8 mouse cellular contexts compared by ENCODE assay signal in genomic region chr8:124316466-124317136, GRCm38 (mm10).
DNase-seq lines count a peak whose midpoint lies in the region; ATAC-seq and TF ChIP-seq lines count a peak whose summit lies in the region.

No protein-coding gene starts in this region.

- no peak for TF ChIP-seq CTCF in kidney, postnatal 0 days (IDR thresholded peaks at IDR 0.05; ENCODE audit: low read depth)

- WGBS in liver, embryonic 12.5 days (ENCODE audit: insufficient replicate concordance): 54% methylated on average over 12 of the region's 12 CpGs
- 51% methylated on average over 12 of the region's 12 CpGs for WGBS in kidney, postnatal 0 days

- no peaks in the 10 kb centered on the region for H3K9me3 ChIP-seq in liver, embryonic 12.5 days (replicated peaks)
- H3K9me3 ChIP-seq in kidney, postnatal 0 days (replicated peaks; ENCODE audit: low read length): no peaks in the 10 kb centered on the region

- H3K27ac ChIP-seq in liver, embryonic 12.5 days: 0 out of 2 replicates have a peak overlapping the region, but pooled peaks have one; percentile 33
- peak overlapping the region; percentile 50 for H3K27ac ChIP-seq in kidney, postnatal 0 days

- H3K36me3 ChIP-seq in liver, embryonic 12.5 days: 0 out of 2 replicates have a peak, but pooled peaks cover 3% of the 10 kb centered on the region
- no peaks in the 10 kb centered on the region; the same call in 1 of the 2 replicates for H3K36me3 ChIP-seq in kidney, postnatal 0 days (ENCODE audit: insufficient read depth, low read length)

- no peak overlapping the region for H3K4me2 ChIP-seq in liver, embryonic 12.5 days
- no peak overlapping the region for H3K4me2 ChIP-seq in kidney, postnatal 0 days (ENCODE audit: low read length)

- no peak overlapping the region for H3K9ac ChIP-seq in liver, embryonic 12.5 days
- H3K9ac ChIP-seq in kidney, postnatal 0 days (ENCODE audit: low read depth, low read length): 0 out of 2 replicates have a peak overlapping the region, but pooled peaks have one; percentile 27

- ATAC-seq in liver, embryonic 12.5 days: no peak
- no peak for ATAC-seq in kidney, postnatal 0 days (replicated peaks; ENCODE audit: low FRiP score, low read depth)

- no peaks in the 10 kb centered on the region for H3K27me3 ChIP-seq in liver, embryonic 12.5 days (replicated peaks)
- H3K27me3 ChIP-seq in kidney, postnatal 0 days (ENCODE audit: insufficient read depth, low read length): no peaks in the 10 kb centered on the region

- H3K4me3 ChIP-seq in liver, embryonic 12.5 days: no peak overlapping the region
- no peak overlapping the region for H3K4me3 ChIP-seq in kidney, postnatal 0 days (replicated peaks; ENCODE audit: low read depth, low read length)

- DNase-seq in liver: no peak
- peak; percentile 87 for DNase-seq in cerebellum, adult 8-10 months
- DNase-seq in heart, adult 9 months (ENCODE audit: low spot score in 2 of 2): peak; percentile 80 to 82
- peak; percentile 21 for DNase-seq in kidney, postnatal 0 days (ENCODE audit: low spot score)
- peak; percentile 18 for DNase-seq in naive thymus-derived CD4-positive, alpha-beta T cell, adult 2 months (ENCODE audit: low read depth)
- no peak for DNase-seq in spleen, postnatal 14 days (ENCODE audit: low spot score in 2 of 2)
- no peak for DNase-seq in embryo, embryonic 10.5 days (ENCODE audit: low spot score)

- H3K4me1 ChIP-seq in liver, embryonic 12.5 days: peaks cover 71% of the 10 kb centered on the region
- peaks cover 5% of the 10 kb centered on the region; the same call in 1 of the 2 replicates for H3K4me1 ChIP-seq in kidney, postnatal 0 days (replicated peaks; ENCODE audit: insufficient read depth, low read length)

Comparison
In these comparisons a context has a peak if more than half of its experiments do, and no peak if none do; other contexts are left out.
1. DNase-seq: peak in cerebellum, adult 8-10 months (single experiment), heart, adult 9 months (2 of 2), kidney, postnatal 0 days (single experiment) and naive thymus-derived CD4-positive, alpha-beta T cell, adult 2 months (single experiment); none in liver (single experiment), spleen, postnatal 14 days (0 of 2) and embryo, embryonic 10.5 days (single experiment).